Mouse (Mus musculus) lung, postnatal 25 days (tissue): ENCODE results near the gene Gna15.
A peak's percentile ranks its signal among the peaks of the same experiment; 100 is the strongest.

Source experiments
- DNase-seq: peaks from one replicate; pipeline ENCODE4 v3.0.0; 2022; ENCODE audit warnings: low spot score

Gna15 gene

GRCm38 (mm10) chr10:81495616-81496263 lies 28.3 kb downstream of the Gna15 start:
- DNase-seq = no peak

GRCm38 (mm10) chr10:81495151-81495550 lies 28.9 kb downstream of the Gna15 start:
- no peak for DNase-seq

DNA sequence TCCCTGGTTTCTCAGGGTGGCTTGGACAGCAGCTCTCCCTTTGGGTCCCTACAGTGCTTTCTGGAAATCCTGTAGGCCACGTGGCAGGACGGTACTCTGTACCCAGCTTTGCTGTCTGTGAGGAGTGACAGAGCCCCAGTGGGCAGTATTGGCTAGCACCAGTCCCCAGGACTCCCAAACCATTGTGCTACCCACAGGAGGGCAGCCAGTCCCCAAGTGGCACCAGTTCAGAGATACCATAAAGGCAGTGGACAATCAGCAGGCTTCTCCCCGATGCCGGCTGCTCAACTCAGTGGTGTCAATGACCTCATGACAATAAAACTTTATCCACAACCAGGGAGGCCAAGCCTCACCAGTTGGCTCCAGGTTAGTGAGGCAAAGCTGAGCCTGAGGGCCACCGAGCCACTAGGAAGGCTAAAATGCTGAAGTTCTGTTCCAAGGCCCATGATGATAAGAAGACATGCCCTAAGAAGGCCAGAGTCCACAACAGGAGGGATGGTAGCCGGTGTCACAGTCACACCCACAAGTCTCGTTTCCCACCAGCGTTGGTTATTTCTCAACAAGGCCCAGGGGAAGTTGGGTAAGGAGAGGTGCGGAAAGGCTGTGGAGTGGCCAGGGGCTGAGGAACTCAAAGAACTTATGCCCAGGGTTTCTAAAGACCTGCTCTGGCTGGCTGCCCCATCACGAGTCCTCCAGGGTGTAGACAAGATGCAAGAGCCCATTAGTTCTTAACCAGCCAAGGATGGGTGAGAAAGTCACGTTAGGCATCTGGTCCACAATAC lies 29.6 kb downstream of the Gna15 start:
- DNase-seq = peak; percentile 47

DNA sequence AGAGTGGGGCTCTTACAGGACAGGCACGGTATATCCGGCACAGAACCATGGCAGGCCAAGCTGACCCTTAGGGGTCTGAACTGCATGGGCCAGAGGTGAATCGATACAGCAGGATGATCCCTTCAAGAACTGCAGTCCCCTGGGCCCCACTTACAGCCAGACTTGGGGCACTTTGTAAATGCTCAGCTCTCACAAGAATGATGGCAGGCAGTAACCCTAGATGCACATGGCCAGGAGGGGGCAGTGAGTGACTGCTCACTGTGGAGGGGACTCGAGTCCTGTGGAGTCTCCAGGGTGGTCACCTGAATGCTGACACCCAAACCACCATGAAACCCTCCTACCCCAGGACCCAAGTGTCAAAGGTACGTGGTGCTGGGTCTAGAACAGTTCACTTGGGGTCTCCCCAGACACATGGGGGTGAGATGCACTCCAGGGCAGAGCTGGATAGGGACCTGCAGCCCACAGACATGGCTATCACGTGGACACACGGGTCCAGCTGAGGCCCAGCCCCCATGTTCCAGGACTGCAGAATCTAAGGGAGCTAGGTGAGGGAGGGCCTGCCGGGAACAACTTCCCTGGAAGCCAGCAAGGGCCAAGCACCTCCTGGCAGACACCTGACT lies 30.3 kb downstream of the Gna15 start:
- no peak for DNase-seq

DNA sequence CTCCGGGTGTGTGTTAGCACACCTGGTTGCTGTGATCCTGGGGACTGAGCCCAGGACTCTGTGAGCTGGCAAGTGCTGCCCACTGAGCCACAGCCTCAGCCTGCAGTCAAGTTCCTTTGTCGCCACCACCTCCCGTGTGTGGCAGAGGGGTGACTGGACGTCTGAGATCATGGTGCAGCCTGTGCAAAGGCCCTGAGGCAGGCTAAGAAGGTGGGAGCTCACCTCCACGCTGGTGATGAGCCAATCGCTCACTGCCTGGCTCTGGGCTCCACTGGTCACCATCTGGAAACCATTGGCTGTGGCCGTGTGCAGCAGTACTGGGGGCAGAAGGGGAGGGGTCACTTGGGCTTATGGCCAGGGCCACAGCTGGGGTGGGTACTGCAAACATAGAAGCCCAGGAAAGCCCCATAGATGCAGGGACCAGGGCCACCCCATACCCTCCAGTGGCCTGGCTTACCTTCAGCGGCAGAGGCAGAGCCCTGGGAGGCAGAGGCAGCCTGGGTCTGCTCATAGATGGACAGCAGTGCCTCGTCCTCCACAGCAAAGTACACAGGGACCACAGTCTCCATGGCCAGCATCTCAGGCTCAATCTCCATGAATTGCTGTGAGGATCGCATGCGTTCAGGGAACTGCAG lies 31.3 kb downstream of the Gna15 start:
- DNase-seq = no peak

GRCm38 (mm10) chr10:81491018-81491417 lies 33.0 kb downstream of the Gna15 start:
- no peak for DNase-seq

DNA sequence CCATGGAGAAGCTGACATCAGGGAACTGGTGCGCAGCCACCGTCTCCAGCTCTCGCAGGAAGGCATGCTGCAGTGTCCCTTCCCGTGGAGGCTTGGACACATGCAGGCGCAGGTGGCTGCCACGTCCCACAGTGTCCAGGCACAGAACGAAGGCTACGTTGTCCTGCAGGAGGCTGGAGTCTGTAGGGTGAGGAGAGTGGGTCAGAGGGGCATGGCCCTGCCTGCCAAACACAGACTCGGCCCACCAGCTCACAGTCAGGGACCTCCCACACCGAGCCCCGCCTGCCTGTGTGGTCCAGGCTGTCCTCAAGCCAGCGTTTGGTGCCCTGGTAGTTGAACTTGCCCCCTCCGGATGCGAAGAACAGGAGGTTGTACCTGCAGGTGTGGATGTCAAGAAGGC lies 34.1 kb downstream of the Gna15 start:
- DNase-seq = no peak

DNA sequence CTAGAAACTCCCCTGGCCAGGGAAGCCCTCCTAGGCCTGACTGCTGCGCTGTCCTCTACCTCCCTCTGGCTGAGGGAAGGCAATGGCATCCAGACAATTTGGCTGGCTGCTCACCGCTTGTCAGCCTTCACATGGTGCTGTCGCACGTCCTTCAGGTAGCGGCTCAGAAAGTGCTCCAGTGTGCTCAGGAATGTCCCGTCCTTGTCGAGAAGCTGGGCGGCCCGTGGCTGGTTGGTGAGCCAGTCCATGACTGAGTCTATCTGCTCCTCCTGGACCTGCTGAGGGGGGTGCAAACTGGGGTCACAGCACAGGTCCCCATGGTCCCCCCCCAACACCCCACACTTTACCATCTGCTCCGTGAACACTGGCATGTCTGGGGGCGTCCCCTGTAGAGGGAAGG lies 35.9 kb downstream of the Gna15 start:
- DNase-seq = peak; percentile 21

DNA sequence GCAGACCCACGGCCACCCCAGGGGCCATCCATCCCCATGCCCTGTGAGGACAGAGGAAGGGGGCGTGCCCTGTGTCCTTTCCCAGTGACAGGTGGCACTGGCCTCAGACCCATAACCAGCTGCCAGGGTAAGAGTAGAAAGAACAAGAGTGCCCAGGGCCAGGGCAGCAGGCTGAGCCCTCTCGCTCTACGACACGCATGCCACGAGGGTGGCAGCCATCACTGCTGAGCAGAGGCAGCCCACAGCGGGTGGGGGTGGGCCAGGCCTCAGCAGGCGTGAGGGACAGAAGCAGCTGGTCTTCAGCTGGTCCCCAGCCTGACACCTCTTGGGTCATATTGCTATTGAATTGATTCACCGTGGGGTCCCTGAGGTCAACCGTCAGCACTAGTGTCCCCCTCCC lies 37.5 kb downstream of the Gna15 start:
- no peak for DNase-seq

- DNase-seq = no peak
These were observed 38.5 kb downstream of the Gna15 start for GRCm38 (mm10) chr10:81485479-81486018.

DNA sequence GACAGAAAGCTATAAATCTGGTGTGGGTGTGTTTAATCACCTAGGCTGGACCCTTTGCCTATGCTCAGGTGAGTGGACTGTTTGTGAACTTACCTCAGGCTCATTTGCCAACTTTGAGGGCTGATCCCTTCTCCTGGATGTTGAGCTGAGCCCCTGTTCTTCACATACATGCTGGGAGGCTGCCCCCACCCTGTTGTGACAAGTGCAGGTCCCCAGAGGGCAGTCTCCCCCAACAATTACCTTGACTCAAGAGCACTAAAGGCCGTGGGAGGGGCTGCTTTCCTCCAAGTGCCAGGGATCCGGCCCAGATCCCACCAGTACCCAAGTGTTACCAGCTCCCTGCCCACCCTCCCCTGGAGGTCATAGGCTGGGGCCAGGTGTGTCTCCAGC lies 39.0 kb downstream of the Gna15 start:
- DNase-seq = no peak

DNA sequence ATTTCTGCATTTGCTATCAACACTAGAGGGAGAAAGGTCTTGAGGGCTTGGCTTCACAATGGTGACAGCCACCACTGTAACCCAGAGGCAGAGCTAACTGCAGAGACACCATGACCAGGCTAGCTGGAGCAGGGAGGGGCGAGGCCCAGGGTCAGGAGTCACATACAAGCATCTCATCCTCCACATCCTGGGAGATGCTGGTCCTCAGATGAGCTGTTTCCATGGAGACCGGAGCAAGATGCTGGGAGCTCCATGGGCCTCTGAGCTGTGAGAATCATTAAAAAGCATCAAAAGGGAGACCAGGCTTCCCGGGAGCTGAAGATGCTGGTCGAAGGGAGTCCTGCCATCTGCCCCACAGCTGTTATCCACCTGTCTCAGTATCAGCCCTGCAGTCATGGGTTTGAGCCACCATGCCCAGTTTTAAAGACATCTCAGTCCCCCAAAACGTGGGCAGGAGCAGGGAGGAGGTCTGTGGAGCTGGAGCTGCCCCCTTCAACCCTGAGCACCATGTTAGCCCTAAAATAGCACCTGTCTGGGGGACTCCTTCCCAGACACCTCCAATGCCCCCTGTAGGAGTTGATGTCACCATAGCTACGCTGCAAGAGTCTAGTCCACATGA lies 39.5 kb downstream of the Gna15 start:
- no peak for DNase-seq

- no peak for DNase-seq
These were observed 40.0 kb downstream of the Gna15 start for GRCm38 (mm10) chr10:81483983-81484382.

GRCm38 (mm10) chr10:81482533-81482889 lies 41.5 kb downstream of the Gna15 start, which contains the start of gene Celf5:
Celf5 (minus strand) TSS chr10:81482709.
- peak; percentile 24 for DNase-seq

GRCm38 (mm10) chr10:81481605-81482532 lies 42.2 kb downstream of the Gna15 start:
- no peak for DNase-seq

DNA sequence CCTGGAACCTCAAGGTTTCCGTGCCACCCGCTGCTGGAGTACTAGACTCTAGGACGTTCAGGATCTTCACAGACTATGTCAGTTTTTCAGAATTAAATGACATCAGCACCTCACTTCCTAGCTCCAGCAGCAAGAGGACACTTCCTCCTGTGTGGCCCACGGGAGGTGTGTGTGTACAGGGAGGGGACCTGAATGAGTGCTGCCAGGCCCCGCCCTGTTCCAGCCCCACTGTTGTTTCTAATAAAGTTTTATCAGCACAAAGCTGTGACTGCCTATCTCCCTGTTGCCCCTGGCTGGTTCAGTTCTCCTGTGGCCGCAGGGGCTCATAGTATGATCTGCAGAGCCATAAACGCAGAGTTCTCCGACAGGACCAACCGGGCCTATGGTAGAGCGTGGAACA lies 49.6 kb downstream of the Gna15 start:
- no peak for DNase-seq

GRCm38 (mm10) chr10:81473003-81473451 lies 51.0 kb downstream of the Gna15 start:
- no peak for DNase-seq

DNA sequence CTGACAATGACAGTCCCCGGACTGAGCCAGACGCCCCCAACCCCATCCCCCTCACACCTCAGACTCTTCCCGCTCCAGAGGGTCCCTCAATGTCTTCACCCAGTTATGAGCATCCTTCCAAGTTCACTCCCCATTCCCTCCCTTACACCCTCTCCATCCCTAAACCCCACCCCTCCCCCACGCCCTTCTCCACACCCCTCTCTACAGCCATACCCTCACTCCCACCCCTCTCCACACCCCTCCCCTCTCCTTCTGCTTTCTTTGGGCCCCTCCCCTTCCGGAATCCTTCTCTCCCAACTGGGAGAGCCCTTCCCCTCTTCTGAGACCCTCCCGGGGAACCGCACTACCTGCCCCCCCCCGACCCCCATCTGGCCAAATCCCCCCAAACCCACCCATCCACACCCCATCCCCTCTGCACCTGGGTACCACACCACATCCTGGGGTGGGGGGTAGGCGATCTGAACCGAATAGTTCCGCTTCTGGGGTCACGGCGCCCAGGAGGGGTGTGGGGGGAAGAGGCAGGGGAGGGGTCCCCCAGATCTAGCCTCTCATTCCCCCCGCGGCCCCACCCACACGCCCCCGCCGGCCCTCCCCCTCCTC lies 51.5 kb downstream of the Gna15 start:
- no peak for DNase-seq

DNA sequence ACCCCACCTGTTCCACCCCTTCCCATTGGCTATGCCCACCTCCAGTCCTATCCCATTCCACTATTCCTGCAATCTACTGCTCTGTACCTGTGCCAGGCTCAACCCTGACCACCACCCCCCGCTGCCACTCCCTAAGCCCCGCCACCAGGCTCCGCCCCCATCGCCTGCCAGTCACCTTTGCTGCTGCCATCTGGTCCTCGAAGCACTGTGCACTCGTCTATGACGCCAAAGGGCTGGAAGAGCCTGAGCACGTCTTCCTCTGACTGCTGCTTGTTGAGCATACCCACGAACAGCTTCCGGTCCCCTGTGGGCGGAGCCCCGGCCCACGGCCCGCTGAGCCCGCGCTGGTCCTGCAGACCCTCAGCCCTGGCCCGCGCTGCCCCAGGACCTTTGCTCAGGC lies 53.6 kb downstream of the Gna15 start:
- no peak for DNase-seq

GRCm38 (mm10) chr10:81469253-81469652 lies 54.8 kb downstream of the Gna15 start:
- DNase-seq = no peak
